Mouse (Mus musculus) T-helper 17 cell (primary cell): Measurements from ENCODE around the gene Gm10192.
"Not testable (repeated sequence)": the region's sequence is repeated elsewhere in the genome, so short reads cannot be mapped to it uniquely, and the experiment has no call there.

Experiments used
- in situ Hi-C, 2 experiments: fragments of 300-600 bp; cut with MboI, MseI; formaldehyde crosslinking; loops; 1 replicate in 1 of 2; 2 replicates in 1 of 2; pipeline ENCODE4 v1.15.1; 2025; ENCODE audit warnings: high pct_unique_total_duplicates in 2 of 2

Gm10192 gene

DNA sequence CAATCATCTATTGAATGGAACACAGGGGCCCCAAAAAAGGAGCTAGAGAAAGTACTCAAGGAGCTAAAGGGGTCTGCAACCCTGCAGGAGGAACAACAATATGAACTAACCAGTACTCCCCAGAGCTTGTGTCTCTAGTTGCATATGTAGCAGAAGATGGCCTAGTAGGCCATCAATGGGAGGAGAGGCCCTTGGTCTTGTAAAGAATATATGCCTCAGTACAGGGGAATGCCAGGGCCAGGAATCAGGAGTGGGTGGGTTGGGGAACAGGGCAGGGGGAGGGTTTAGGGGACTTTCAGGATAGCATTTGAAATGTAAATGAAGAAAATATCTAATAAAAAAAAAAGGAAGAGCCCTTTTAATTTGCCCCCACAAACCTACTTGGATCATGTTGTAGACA is at the start of gene Gm10192:
Gene Gm10192, minus strand, starts transcription at position 101 of the 400 bp plus-strand sequence.
- in situ Hi-C loops, result not testable (repeated sequence)

- in situ Hi-C loops, result no loop called here
Measured at GRCm38 (mm10) chr4:97230411-97231104, 47.6 kb upstream of the Gm10192 start.

DNA sequence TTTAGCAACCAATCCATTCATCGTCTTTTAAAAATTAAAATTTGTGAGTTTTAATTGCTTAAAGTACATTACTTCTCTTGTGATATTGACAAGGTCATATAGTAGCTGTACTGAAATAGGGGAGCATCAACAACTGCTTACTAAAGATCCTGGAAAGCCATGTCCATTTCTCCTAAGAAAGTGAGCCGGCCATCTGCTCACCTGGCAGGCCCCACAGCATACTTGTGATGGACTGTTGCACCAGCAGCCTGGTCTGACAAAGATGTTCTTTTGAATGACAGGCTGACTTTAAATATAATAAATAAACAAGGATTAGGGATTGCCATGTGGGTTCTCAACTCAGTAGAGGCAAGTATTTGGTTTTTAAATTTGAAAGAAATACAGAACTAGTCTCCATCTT is 36.7 kb upstream of the Gm10192 start:
- in situ Hi-C loops, result no loop called here

GRCm38 (mm10) chr4:97217906-97218305 is 34.9 kb upstream of the Gm10192 start:
- in situ Hi-C loops, result no loop called here

DNA sequence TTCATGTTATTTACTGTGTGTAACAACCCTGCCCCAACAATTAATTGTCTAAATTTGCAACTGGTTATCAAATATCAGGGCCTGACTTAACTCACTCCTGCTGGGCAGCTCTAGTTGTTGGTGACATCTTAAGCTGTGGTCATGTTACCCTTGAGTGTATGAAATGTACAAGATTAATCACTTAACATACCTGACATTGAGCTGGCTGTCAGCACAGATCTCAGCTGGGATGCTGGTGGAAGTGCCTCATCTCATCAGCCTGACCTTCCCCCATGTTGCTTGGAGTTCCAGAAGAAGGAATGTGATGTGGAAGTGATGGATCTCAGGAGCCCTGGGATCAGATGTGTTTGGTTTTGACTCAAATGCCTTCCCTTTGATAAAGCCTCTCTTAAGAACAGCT is 29.5 kb upstream of the Gm10192 start:
- in situ Hi-C loops, result no loop called here

- in situ Hi-C loops, result not testable (repeated sequence)
Measured at GRCm38 (mm10) chr4:97202986-97203385, 20.0 kb upstream of the Gm10192 start.

- in situ Hi-C loops, result no loop called here
Measured at GRCm38 (mm10) chr4:97193176-97193575, 10.2 kb upstream of the Gm10192 start.

- in situ Hi-C loops, result no loop called here
Measured at GRCm38 (mm10) chr4:97192601-97193000, 9.6 kb upstream of the Gm10192 start.

- in situ Hi-C loops, result no loop called here
Measured at GRCm38 (mm10) chr4:97180396-97180795, 2.6 kb downstream of the Gm10192 start.

DNA sequence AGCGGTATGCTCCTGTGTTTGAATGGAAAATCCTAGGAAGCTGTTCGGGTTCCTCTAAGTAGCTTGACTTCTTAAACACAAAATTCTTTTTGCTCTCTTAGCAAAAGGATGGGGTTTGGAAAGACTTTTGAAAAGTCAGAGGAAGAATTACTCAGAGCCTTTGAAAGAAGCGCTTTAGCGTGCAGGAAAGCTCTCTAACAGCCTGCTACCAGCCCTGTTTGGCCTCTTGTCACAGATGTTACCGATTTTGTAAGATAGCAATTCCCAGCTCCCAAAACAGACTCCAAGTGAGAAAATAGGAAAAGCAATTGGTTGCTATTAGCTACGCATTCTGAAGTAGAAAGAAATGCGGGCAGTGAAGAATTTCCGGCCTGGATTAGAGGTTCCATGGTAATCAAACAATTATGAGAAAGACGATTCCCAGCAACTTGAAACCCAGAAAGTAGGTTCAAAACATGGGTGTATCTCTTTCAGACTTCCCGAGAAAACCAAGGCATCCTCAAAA is 26.1 kb downstream of the Gm10192 start:
- in situ Hi-C loops, result no loop called here

- in situ Hi-C loops, result no loop called here
Measured at GRCm38 (mm10) chr4:97156084-97156483, 26.9 kb downstream of the Gm10192 start.

GRCm38 (mm10) chr4:97153554-97153953 is 29.4 kb downstream of the Gm10192 start:
- in situ Hi-C loops, result no loop called here

- in situ Hi-C loops, result no loop called here
Measured at GRCm38 (mm10) chr4:97142484-97142883, 40.5 kb downstream of the Gm10192 start.
